Mouse (Mus musculus) layer of hippocampus, adult 18-20 months (tissue): ENCODE measurements around the gene Pms1. TPM values are rescaled to one million over a fixed set of nuclear protein-coding genes. Genes with fewer than 3 reads are reported as not detected.

Experiments
- DNase-seq, 2 experiments: peaks; one replicate each; pipeline ENCODE4 v3.0.0; 2022; ENCODE audit warnings: low spot score in 2 of 2
- total RNA-seq, 2 experiments: library from RNA; stranded (reverse); gene quantifications; 2 replicates each; pipeline ENCODE4 v1.2.3; 2021

The Pms1 gene
- total RNA-seq, 2 experiments from 2014 or later = 31.3 to 37.6 TPM

DNA sequence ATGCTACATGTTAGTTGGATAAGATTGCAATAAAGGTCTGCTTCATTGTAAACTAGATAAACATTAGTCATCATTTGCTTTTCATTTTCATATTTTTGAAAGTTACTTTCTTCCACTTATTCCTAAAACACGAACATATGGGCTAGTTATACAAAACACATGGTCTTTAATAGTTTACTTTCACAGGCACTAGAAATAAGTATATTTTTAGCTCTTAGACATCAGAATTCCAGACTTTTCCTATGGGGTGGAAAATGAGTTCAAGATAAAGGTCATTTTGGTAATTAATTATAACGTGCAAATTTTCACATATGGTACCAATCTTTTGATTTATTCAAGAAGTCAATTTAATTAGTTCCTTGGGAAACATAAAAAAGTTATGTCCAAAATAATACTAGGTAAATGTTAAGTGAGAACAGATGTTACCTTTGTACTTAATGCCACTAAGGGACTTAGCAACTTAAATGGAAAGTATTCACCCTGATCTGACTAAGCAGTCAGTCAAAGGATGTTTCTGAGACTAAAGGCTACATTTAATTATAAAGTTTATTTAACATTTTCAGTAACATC, 95.1 kb downstream of the Pms1 start:
- DNase-seq = no peak

DNA sequence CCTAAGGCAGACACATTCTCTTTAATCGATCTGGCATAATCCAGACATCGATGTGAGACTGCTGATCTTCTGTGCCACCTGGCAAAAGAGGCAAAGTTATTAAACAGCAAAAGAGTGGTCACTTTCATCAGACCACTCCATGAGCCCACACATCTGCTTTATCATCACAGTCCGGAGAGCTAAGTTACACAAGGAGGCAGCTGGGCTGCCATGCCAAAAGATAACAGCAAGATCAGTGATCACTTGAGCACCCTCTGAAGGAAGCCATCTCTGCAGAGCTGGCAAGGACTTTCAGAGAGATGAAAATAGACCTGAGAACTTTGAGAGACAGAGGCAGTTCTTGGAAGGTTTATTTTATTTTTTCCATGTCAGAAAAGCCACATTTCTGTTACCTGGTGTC, 102.3 kb downstream of the Pms1 start:
- DNase-seq = no peak

DNA sequence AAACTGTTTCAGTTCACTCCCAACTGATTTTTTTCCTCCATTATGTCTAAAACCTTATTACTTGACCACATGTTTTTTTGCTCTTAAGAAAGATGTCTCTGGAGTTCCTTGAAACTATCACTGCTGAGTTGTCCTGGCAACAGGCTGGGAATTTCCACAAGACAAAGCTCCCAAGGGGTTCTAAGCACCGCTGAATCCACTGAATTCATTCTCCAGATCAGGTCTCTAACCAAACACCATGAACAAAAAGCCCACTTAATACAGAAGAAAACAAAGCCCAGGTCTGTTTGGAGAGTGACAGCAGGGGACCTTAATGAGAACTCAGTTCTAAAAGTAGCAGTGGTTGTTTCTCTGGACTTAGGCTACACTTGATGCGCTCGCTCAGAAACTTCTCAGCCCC, 105.6 kb downstream of the Pms1 start:
- DNase-seq = no peak

DNA sequence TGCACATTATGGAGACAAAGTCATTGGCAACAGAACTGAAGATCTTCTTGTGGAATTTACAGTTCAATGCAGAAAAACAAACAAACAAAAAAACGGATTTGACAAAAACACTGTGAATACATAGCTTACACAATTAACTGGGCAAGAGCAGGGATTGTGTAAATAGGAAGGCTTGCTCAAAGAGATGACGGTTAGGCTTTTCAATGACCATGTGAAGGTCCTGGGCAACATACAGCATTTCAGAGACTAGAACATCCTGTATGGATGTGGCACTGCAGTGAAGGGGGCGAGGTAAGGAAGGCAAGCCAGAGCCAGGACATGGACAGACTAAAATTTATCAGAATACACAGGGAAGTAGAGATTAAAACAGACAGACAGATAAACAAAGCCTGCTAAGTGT, 107.2 kb downstream of the Pms1 start:
- DNase-seq = no peak

DNA sequence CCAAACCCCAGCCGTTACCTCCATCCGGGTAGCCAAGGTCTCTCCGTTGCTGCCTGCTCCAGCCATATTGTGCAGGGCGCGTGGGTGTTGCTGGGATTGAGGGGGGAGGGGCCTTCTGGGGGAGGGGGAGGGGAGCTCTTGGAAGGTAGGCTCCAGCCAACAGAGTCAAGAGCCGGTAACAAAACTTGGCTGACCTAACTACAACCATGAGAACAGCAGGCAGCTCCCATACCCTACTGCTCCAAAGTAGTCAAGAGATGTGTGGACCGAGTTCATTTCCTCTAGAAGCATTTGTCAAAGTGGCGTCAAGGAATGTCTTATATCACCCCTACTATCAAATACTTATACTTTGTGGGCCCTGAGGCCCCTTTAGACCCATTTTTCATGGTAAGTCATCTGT, 109.3 kb downstream of the Pms1 start, which contains the start of gene 1700019A02Rik:
TSS of gene 1700019A02Rik (minus strand) at position 101 of the 400 bp plus-strand sequence.
- no peak for DNase-seq

DNA sequence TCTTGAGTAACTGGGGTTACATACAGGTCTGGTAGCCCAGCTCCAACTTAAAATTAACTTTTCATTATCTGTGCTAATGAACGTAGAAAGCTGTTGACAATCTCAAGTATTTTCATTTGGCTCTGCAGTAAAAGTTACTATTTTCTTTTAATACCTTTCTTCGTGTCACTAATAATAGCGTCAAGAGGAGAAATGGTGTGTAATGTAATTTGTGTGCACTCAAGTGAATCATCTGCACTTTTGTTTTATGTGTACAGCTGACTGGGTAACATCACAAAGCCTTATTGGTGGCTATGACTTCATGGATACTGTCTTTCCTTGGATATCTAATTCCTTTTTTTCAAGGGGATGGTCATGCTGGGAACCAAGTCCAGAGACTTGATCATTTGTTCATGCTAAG, 110.5 kb downstream of the Pms1 start:
- DNase-seq = no peak

DNA sequence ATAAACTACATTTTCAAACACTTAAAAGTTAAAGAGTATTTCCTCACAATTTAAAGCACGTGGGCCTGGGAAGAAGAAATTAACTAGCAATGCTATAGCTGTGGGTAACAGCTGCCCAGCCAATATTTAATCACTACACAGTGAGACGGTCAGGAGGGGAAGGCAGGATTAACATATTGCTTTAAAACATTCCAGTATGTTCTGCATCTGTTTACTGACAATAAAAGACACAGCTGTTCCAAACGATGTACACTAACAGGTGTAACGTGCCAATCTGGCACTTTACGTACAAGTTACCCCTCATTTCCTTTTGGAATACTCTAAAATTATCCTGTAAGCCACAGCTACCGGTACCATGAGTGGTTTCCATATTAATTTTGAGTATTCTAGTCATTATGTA, 139.1 kb downstream of the Pms1 start:
- DNase-seq = no peak

Other genes starting within 250 kb of the Pms1 start
- under 1 TPM; 0.67 to 0.74 TPM for gene Mstn, start 235.4 kb downstream of the Pms1 start, total RNA-seq
- under 1 TPM in 1 of 2 experiments, not detected in 1; 0.62 TPM for gene 1700019A02Rik, start 109.4 kb downstream of the Pms1 start, total RNA-seq
- gene Ormdl1, start 77 bp upstream of the Pms1 start, total RNA-seq = 10 to 100 TPM; 10.0 to 11.2 TPM
- under 1 TPM in 1 of 2 experiments, not detected in 1; 0.66 TPM for gene Gm28778, start 93 bp upstream of the Pms1 start, total RNA-seq
- 10 to 100 TPM; 16.2 to 19.0 TPM for gene Osgepl1, start 16.6 kb upstream of the Pms1 start, total RNA-seq
- gene Asdurf, start 55.6 kb upstream of the Pms1 start, total RNA-seq = not detected
- gene Gm28551, start 55.6 kb upstream of the Pms1 start, total RNA-seq = under 1 TPM; 0.20 to 0.59 TPM
- 10 to 100 TPM; 23.8 to 24.9 TPM for gene Asnsd1, start 55.7 kb upstream of the Pms1 start, total RNA-seq